Mouse (Mus musculus) hindbrain, postnatal 0 days (tissue): Measurements from ENCODE around the gene Lrrc51. TPM values are rescaled to one million over a fixed set of nuclear protein-coding genes. Genes with fewer than 3 reads are reported as not detected.

Source experiments
- ATAC-seq: fragments of 200-750 bp; cut with Nextera tagmentation; 2 replicates; pipeline ENCODE4 v1.8.0; 2017; ENCODE audit warnings: mild to moderate bottlenecking, moderate TSS enrichment, moderate library complexity
- DNase-seq: peaks from one replicate; pipeline ENCODE4 v3.0.0-alpha.2; 2015; ENCODE audit warnings: low spot score
- H3K27ac ChIP-seq: fragments of 300-500 bp; sonication (generic); 2 replicates; pipeline ENCODE4 v1.5.1; 2014; ENCODE audit warnings: mild to moderate bottlenecking
- H3K27me3 ChIP-seq: fragments of 300-500 bp; sonication (generic); 2 replicates; pipeline ENCODE4 v1.6.1; 2014; ENCODE audit warnings: low read length, mixed read lengths; ENCODE audit not compliant: insufficient read depth
- H3K36me3 ChIP-seq: fragments of 300-500 bp; sonication (generic); 2 replicates; pipeline ENCODE4 v1.6.1; 2014; ENCODE audit warnings: low read length, mixed read lengths; ENCODE audit not compliant: insufficient read depth
- H3K4me1 ChIP-seq: fragments of 300-500 bp; sonication (generic); 2 replicates; pipeline ENCODE4 v1.6.1; 2014; ENCODE audit warnings: antibody characterized with exemption, low read length, mixed read lengths; ENCODE audit not compliant: insufficient read depth
- H3K4me2 ChIP-seq: fragments of 300-500 bp; sonication (generic); 2 replicates; pipeline ENCODE4 v1.6.1; 2014; ENCODE audit warnings: low read depth, mild to moderate bottlenecking, low read length, moderate library complexity, mixed read lengths
- H3K4me3 ChIP-seq: fragments of 300-500 bp; sonication (generic); 2 replicates; pipeline ENCODE4 v1.5.1; 2014; ENCODE audit warnings: low read length
- H3K9ac ChIP-seq: fragments of 300-500 bp; sonication (generic); replicated peaks from 2 replicates; pipeline ENCODE4 v1.6.1; 2014; ENCODE audit warnings: mild to moderate bottlenecking, low read length, moderate library complexity, mixed read lengths
- H3K9me3 ChIP-seq: fragments of 300-500 bp; sonication (generic); 2 replicates; pipeline ENCODE4 v1.6.1; 2016; ENCODE audit warnings: low read length, mixed read lengths
- CTCF ChIP-seq: IDR thresholded peaks from 2 replicates; pipeline ENCODE4 v1.5.1; 2016; ENCODE audit warnings: antibody characterized with exemption, control low read depth, low read depth
- WGBS: fragments of 180-500 bp; shearing (Covaris S2); extraction: QIAGEN DNeasy Blood & Tissue Kit; methylation state at CpG from one replicate; pipeline ENCODE4 v1.1.7; 2014; 5-methylcytosine and 5-hydroxymethylcytosine counted together
- polyA plus RNA-seq: library from polyadenylated mRNA; unstranded; fragments of >200 nt; fragmentation: Nextera tagmentation; extraction: Ambion mirVana; gene quantifications from 2 replicates; pipeline ENCODE4 v1.2.1, GENCODE M21; 2015
- total RNA-seq: library from RNA; depleted of rRNA; stranded (reverse); fragments of >200 nt; gene quantifications from 2 replicates; pipeline ENCODE4 v1.2.3, GENCODE M21; 2014

Lrrc51 gene
- total and polyA plus RNA-seq, 2 experiments from 2014 or later, result 5.2 to 9.7 TPM

GRCm38 (mm10) chr7:101871296-101871695 is 62.4 kb downstream of the Lrrc51 start:
- TF ChIP-seq CTCF, result no peak
- 76% methylated on average over 3 of the region's 3 CpGs for WGBS
- no peaks in the 10 kb centered on the region for H3K27me3 ChIP-seq

GRCm38 (mm10) chr7:101870629-101871028 is 63.1 kb downstream of the Lrrc51 start, which contains the start of gene Folr1:
Folr1 (minus strand) TSS chr7:101870788.
- Histone ChIP-seq H3K9me3 (no peaks in the 10 kb centered on the region), H3K36me3 (no peaks in the 10 kb centered on the region), H3K4me2 (no peak within 1 kb of the TSS), H3K4me1 (no peaks in the 10 kb centered on the region), H3K27me3 (no peaks in the 10 kb centered on the region), H3K9ac (no peak within 1 kb of the TSS), H3K4me3 (no peak within 1 kb of the TSS), H3K27ac (no peak within 1 kb of the TSS)
- WGBS, result 68% methylated on average over 2 of the region's 2 CpGs
- no peak for DNase-seq
- ATAC-seq, result no peak
- no peak for TF ChIP-seq CTCF

More at GRCm38 (mm10) chr7:101871296-101871695, 62.4 kb downstream of the Lrrc51 start:
- Histone ChIP-seq H3K4me3 (no peak overlapping the region), H3K9ac (no peak overlapping the region), H3K27ac (no peak overlapping the region), H3K36me3 (no peaks in the 10 kb centered on the region), H3K9me3 (no peaks in the 10 kb centered on the region), H3K4me1 (no peaks in the 10 kb centered on the region), H3K4me2 (no peak overlapping the region)
- DNase-seq (no peak), ATAC-seq (no peak)

GRCm38 (mm10) chr7:101869163-101869500 is 64.6 kb downstream of the Lrrc51 start:
- ATAC-seq (0 out of 2 replicates have a peak, but pooled peaks have one; percentile 43), DNase-seq (peak; percentile 28)
- Histone ChIP-seq H3K4me3 (no peak overlapping the region), H3K4me2 (no peak overlapping the region), H3K36me3 (no peaks in the 10 kb centered on the region), H3K27me3 (no peaks in the 10 kb centered on the region), H3K4me1 (no peaks in the 10 kb centered on the region), H3K9ac (no peak overlapping the region), H3K9me3 (no peaks in the 10 kb centered on the region), H3K27ac (peak overlapping the region; percentile 9; the same call in 1 of the 2 replicates)
- WGBS, result 32% methylated on average over 7 of the region's 7 CpGs
- TF ChIP-seq CTCF, result no peak

- no peak for ATAC-seq
- H3K27ac ChIP-seq, result peak overlapping the region; percentile 9; the same call in 1 of the 2 replicates
Observed at GRCm38 (mm10) chr7:101868241-101869162, 65.2 kb downstream of the Lrrc51 start.

GRCm38 (mm10) chr7:101867482-101867881 is 66.2 kb downstream of the Lrrc51 start:
- 92% methylated on average over 4 of the region's 4 CpGs for WGBS
- no peak overlapping the region for H3K4me3 ChIP-seq

More at GRCm38 (mm10) chr7:101868241-101869162, 65.2 kb downstream of the Lrrc51 start:
- H3K9me3 ChIP-seq, result no peaks in the 10 kb centered on the region
- no peaks in the 10 kb centered on the region for H3K27me3 ChIP-seq
- WGBS, result 43% methylated on average over 13 of the region's 13 CpGs
- DNase-seq, result peak; percentile 20
- no peak for TF ChIP-seq CTCF
- no peak overlapping the region for H3K9ac ChIP-seq
- H3K4me3 ChIP-seq, result no peak overlapping the region
- H3K36me3 ChIP-seq, result no peaks in the 10 kb centered on the region
- H3K4me1 ChIP-seq, result no peaks in the 10 kb centered on the region
- no peak overlapping the region for H3K4me2 ChIP-seq

GRCm38 (mm10) chr7:101866491-101867265 is 67.0 kb downstream of the Lrrc51 start:
- no peak for TF ChIP-seq CTCF
- no peak overlapping the region for H3K4me2 ChIP-seq
- ATAC-seq, result no peak

More at GRCm38 (mm10) chr7:101867482-101867881, 66.2 kb downstream of the Lrrc51 start:
- Histone ChIP-seq H3K4me2 (no peak overlapping the region), H3K27me3 (no peaks in the 10 kb centered on the region), H3K9me3 (no peaks in the 10 kb centered on the region), H3K36me3 (no peaks in the 10 kb centered on the region), H3K4me1 (no peaks in the 10 kb centered on the region), H3K27ac (no peak overlapping the region), H3K9ac (no peak overlapping the region)
- ATAC-seq (no peak), DNase-seq (no peak)
- no peak for TF ChIP-seq CTCF

More at GRCm38 (mm10) chr7:101866491-101867265, 67.0 kb downstream of the Lrrc51 start:
- no peaks in the 10 kb centered on the region for H3K36me3 ChIP-seq
- H3K4me1 ChIP-seq, result no peaks in the 10 kb centered on the region
- no peak overlapping the region for H3K27ac ChIP-seq
- DNase-seq, result no peak
- no peaks in the 10 kb centered on the region for H3K27me3 ChIP-seq
- H3K4me3 ChIP-seq, result no peak overlapping the region
- H3K9ac ChIP-seq, result no peak overlapping the region
- WGBS, result 81% methylated on average over 11 of the region's 11 CpGs
- H3K9me3 ChIP-seq, result no peaks in the 10 kb centered on the region
